Mouse (Mus musculus) ES-E14 (cell line): ENCODE measurements at regions not wholly inside any gene's neighbourhood (a gene's known extent, or its start where the extent isn't known, plus 50 kb on each side); places are given as distances from the start of the nearest gene placed in this dataset.

Source experiments
- CHD2 ChIP-seq: IDR thresholded peaks from 2 replicates; pipeline ENCODE4 v1.6.1; 2014; ENCODE audit warnings: mild to moderate bottlenecking, low read depth, low read length, inconsistent platforms
- HCFC1 ChIP-seq: IDR thresholded peaks from 2 replicates; pipeline ENCODE4 v1.6.1; 2012; ENCODE audit warnings: low read length, inconsistent platforms, borderline replicate concordance; ENCODE audit not compliant: insufficient read depth
- MAFK ChIP-seq: IDR thresholded peaks from 2 replicates; pipeline ENCODE4 v1.6.1; 2014; ENCODE audit warnings: mild to moderate bottlenecking, low read depth, low read length, inconsistent platforms; ENCODE audit not compliant: insufficient read depth
- ZNF384 ChIP-seq: IDR thresholded peaks from 2 replicates; pipeline ENCODE4 v1.6.1; 2012; ENCODE audit warnings: low read depth, low read length, inconsistent platforms

- TF ChIP-seq HCFC1 (no peak), ZNF384 (no peak), MAFK (no peak), CHD2 (no peak)
These were observed 102.6 kb downstream of the Spata18 start for GRCm38 (mm10) chr5:73753827-73754226.
